Mouse (Mus musculus) left cerebral cortex, adult 8-10 months (tissue): ENCODE measurements around the gene Vmn1r1. TPM values are rescaled to one million over a fixed set of nuclear protein-coding genes. Genes with fewer than 3 reads are reported as not detected.
A peak's percentile ranks its signal among the peaks of the same experiment; 100 is the strongest.
"Not testable (repeated sequence)": the region's sequence is repeated elsewhere in the genome, so short reads cannot be mapped to it uniquely, and the experiment has no call there.

Experiments used
- DNase-seq, 2 experiments: peaks; one replicate each; pipeline ENCODE4 v3.0.0; 2022; ENCODE audit warnings: low spot score in 2 of 2
- total RNA-seq, 4 experiments: library from RNA; stranded (reverse); gene quantifications; 2 replicates each; pipeline ENCODE4 v1.2.4; 2022

The Vmn1r1 gene
- not detected for total RNA-seq

- no peak for DNase-seq
These were observed at the start of gene Vmn1r1 for GRCm38 (mm10) chr1:182164386-182164785. Gene Vmn1r1 (minus strand): TSS chr1:182164486.

GRCm38 (mm10) chr1:182210322-182210721 lies 46.0 kb upstream of the Vmn1r1 start:
- DNase-seq = no peak

DNA sequence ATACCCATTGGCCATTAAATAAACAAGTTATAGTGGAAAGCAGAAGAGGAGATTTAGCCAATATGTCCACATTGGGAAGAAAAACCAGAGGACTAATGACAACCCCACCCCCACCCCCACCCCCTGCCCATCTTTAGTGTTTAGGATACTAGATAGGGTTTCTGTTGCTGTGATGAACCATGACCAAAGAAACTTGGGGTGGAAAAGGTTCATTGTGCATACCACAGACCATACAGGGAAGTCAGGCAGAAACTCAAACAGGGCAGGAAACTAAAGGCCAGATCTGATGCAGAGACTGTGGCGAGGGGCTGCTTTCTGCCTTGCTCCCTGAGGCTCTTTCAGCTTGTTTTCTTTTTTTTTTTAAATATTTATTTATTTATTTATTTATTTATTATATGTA lies 28.3 kb upstream of the Vmn1r1 start:
- no peak for DNase-seq

GRCm38 (mm10) chr1:182191816-182192545 lies 27.7 kb upstream of the Vmn1r1 start:
- DNase-seq = no peak

- no peak for DNase-seq
These were observed 26.9 kb upstream of the Vmn1r1 start for GRCm38 (mm10) chr1:182191181-182191580.

DNA sequence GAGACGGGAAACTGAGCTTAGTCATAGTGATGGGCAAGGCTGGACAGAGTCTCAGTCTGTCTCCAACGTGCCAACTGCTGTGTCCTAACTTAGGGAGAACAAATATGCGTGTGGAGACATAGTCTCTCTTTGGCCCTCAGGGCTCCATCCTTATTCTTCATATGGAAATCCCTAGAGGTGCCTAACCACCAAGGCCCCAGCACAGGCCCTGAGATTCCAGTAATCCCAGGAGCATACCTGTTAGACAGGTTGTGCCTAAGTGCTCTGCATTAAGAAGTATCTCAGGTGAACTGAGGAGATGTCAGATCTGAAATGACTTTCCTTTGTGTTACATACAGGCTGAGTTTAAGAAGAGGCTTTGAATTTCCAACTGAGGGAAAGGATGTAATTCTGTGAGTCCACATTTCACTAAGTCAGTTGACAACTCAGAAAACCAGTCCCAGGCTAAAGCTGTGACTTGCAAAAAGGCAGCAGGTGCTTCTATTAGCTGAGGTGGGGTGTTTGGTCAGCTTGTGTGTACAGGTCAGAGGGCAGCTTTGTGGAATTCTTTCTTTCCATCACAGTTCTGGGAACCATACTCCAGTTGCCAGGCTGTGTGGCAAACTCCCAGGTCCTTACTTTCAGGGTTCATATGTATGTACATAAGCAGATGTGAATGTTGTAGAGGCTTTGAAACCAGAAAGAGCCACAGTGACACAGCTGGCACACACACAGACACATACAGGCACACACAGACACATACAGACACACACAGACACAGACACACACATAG lies 25.6 kb upstream of the Vmn1r1 start:
- DNase-seq = no peak

DNA sequence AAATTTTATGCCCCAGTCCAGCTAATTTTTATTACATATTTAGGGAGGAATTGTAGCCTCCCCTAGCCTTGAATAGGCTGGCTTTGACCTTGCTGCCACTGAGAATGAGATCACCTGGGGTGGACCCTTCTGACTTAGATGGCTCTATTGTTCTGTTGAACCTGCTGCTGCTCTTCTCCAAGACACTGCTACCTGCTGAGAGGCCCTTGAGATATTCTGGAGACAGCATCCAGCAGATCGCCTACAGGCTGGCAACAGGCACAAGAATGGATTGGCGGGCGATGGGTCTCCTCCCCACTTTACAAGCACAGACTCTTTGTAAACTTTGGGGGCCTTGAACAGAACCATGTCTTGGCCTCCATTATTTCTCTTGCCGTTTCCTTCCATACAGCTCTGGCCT lies 18.2 kb upstream of the Vmn1r1 start:
- DNase-seq = not testable (repeated sequence)

GRCm38 (mm10) chr1:182181456-182182305 lies 17.4 kb upstream of the Vmn1r1 start:
- no peak for DNase-seq

- not testable (repeated sequence) for DNase-seq
These were observed 12.7 kb upstream of the Vmn1r1 start for GRCm38 (mm10) chr1:182176985-182177384.

DNA sequence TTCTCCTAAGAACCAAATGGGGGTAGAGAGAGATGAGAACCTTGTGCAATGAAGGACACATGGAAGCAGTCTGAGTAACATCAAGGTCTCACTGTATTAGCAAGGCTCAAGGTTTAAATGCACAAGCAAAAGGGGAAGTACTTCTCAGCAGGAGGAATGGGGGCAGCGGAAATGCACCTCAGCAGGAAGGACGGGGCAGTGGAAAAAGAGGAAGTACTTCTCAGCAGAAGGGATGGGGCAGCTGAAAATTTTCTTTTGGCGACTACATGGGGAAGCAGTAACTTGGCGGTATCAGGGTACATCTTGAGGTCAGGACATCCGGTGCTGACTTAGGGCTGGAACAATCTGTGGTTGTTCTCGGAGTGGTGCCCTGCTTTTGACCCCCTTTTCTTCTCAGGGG lies 5.9 kb upstream of the Vmn1r1 start:
- DNase-seq = not testable (repeated sequence)

DNA sequence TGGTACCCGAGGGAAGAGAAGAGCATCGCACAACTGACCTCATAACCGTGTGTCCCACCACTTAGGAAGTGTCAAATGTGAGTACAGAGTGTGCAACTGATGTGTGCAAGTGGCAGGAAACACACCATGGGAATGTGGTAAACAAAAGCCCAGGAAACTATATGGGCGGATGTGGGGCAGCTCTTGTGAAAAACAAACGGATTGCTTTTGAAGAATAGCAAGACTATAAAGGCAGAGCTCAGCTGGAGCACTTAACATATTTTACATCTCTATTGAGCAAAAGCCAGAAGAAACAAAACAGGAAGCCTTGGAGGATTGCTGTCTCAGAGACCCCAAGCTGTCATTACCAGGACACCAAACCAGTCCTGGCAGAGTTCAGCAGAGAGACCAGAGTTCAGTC lies 1.3 kb downstream of the Vmn1r1 start:
- no peak for DNase-seq

- no peak for DNase-seq
These were observed 4.7 kb downstream of the Vmn1r1 start for GRCm38 (mm10) chr1:182159575-182159974.

DNA sequence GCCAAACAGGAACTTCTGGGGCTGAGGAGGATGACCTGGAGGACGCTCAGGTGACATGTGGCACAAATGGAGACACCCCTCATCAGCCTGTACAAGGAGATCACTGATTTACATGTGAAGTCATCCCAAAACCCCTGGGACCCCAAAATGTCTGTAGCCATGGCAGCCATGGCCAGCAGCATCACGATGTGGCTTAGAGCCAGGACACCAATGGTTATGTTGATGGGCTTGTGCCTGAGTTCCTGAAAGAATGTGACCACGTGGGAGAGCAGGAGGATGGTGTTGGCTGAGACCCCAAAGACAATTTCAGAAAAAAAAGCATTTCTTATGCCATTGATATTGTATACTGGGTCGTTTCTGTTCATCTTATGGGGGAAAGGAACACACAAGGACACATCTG lies 6.6 kb downstream of the Vmn1r1 start:
- no peak for DNase-seq

GRCm38 (mm10) chr1:182149966-182150365 lies 14.3 kb downstream of the Vmn1r1 start:
- no peak for DNase-seq

DNA sequence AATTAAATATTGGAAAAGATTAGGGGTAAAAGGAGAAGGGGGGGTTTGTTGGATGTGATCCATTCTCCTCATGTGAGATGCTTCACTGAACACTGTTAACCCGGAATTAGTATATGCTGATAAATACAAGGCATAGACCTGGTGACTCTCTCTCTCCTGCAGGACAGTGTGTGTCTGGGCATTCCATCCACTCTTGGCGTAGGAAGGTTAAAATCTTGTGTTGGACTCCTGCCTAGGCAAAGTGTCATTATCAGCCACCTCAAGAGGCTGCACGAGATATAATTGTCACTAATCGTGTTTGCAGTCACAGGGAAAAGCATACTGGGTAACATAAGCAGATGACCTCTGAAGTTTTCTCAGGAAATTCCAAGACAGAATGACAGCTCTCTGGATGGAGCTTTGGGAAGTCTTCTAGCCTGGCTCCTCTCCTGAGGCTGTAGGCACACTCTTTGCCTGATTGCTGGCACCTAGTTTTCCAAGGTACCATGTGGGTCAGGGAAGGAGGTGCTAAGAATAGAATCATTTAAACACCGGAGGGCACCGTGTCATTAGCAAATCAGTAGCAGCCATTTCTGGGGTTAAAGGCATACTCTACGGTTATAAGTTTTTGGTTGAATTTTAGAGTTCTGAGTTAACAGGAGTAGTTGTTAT lies 15.3 kb downstream of the Vmn1r1 start:
- no peak for DNase-seq

- no peak for DNase-seq
These were observed 18.7 kb downstream of the Vmn1r1 start for GRCm38 (mm10) chr1:182145546-182145945.

GRCm38 (mm10) chr1:182143288-182143687 lies 21.0 kb downstream of the Vmn1r1 start:
- DNase-seq = no peak

DNA sequence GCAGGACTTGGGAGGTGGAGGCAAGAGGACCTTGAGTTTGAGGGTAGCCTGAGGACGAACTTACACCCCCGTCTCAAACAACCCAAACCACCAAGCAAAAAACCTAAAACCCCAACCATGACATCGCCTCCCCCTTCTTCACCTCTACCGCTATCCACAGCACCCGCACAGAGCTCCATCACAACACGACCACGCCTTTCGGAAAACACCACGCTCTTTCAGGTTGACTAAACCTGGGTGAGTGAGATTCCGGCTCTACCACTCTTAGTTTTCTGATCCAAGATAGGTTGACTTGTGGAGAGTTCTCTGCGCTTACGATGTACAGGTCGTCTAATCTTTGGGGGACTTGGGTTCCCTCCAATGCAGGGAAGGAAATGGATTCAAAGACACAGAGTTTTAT lies 21.6 kb downstream of the Vmn1r1 start:
- no peak for DNase-seq

- DNase-seq = peak; percentile 37 to 60
These were observed 23.9 kb downstream of the Vmn1r1 start for GRCm38 (mm10) chr1:182140370-182140769.

- peak in 1 of 2 experiments; percentile 7 for DNase-seq
These were observed 24.3 kb downstream of the Vmn1r1 start for GRCm38 (mm10) chr1:182139937-182140336.

DNA sequence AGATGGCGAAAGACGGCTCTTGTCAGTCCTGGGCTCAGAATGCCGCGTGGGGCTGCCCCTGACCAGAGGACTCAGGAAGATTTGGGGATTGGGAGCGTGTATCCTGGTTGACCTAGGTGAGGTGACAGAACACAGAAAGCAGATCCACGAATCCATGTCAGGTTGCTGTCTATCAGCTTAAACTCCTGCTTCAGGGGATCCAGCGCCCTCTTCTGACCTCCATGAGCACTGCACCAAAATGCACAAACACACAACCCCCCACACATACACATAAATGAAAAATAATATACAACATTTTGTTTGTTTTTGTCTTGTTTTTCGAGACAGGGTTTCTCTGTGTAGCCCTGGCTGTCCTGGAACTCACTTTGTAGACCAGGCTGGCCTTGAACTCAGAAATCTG lies 26.1 kb downstream of the Vmn1r1 start:
- DNase-seq = no peak
